Mouse (Mus musculus) inflammation-experienced regulatory T-cells, adult 6 months (primary cell): ENCODE data around the gene Mindy1. TPM values are rescaled to one million over a fixed set of nuclear protein-coding genes. Genes with fewer than 3 reads are reported as not detected.
"Not testable (repeated sequence)": the region's sequence is repeated elsewhere in the genome, so short reads cannot be mapped to it uniquely, and the experiment has no call there.

Source experiments
- ATAC-seq: one replicate; pipeline ENCODE4 v1.8.0; 2017
- polyA plus RNA-seq, 3 experiments: library from polyadenylated mRNA; unstranded; fragments of 100-300 nt; shearing (Covaris generic); gene quantifications; one replicate each; pipeline ENCODE4 v1.2.1; 2017

Mindy1 gene
- polyA plus RNA-seq, 3 experiments from 2014 or later: 17.8 to 18.5 (median 18.3) TPM

DNA sequence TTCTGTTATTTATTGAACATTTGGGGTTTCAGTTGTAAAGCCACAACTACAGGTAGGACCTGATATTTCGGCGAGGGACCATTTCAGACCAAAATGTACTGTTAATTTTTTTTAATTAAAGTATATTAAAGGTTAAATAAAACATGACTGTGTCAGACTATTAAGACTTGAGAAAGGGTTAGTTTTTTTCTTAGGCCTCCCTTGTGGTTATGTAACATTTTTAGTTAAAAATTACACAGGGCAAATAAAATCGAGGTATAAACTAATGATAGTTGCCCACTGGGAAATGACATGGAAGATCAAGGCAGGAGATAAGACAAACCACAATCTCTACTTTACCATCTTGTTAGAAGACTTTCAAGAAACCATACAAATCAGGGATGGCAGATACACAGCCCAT lies 42.3 kb downstream of the Mindy1 start:
- no peak for ATAC-seq

DNA sequence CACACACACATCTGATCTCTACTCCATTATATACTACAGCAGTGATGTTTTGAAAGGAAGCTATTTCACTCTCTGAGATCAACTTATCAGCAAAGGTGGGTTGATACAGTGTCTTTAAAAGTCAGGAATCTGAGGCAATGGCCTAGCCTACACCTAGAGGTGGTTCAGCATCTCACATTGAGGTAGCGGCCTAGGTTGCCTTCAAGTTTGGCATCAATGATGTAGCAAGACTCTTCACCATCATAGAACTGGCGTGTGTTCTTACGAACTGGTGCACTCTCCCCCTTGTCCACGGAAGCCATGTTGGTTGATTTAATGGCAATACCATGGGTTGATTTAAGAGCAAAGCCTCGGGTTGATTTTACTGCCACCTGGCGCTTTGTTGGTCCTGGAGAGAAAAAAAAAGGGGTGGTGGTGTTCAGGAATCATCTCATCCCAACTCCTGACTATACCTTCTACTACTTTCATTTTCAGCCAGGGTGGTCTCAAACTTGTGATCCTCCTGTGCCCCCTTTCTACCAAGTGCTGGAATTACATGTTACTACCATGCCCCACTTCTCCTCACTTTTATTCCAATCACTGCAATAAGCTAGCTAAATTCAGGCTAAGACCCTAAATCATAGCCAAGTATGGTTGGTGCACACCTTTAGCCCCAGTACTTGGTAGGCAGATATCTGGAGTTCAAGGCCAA lies 43.5 kb downstream of the Mindy1 start:
- no peak for ATAC-seq

DNA sequence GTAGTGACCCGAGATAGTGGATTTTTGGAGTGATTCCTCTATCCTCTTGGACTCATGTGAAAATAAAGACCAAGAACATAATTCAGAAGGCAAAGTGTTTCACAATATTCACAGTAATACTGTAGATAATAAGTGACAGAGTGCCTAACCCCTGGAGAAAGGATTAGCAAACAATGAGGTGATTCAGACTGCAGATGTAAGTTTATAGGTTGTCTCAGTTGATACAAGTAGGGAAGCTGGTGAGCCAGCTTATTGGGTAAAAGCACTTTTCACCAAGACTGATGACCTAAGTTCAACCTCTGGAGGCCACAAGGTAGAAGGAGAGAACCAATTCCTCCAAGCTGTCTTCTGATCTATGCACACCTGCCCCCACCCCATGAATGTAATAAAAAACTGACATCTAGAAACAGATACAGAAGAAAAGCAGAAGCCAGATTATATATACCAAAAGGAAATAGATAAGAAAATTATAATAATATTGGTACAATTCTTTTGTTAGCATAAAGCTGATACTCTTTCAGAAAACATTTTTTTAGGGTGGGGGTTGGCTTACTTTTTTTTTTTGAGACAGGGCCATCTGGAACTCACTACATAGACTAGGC lies 47.8 kb downstream of the Mindy1 start:
- no peak for ATAC-seq

DNA sequence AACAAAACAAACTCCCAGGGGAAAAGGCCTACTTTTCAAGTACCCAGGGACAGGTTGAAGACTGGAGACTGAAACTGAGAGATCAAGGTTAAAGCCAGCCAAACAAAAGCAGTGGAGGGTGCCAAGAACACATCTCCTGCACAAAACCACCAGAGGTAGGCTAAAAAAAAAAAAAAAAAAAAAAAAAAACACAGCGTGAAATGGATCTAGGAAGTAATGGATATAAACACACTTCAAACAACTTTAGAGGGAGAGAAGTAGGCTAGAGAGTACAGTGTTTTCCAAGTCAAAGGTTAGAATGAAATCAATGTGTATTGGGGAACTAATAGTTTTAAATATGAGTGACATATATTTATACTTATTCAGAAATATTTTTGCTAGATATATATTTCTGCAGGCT lies 50.4 kb downstream of the Mindy1 start:
- ATAC-seq: no peak

DNA sequence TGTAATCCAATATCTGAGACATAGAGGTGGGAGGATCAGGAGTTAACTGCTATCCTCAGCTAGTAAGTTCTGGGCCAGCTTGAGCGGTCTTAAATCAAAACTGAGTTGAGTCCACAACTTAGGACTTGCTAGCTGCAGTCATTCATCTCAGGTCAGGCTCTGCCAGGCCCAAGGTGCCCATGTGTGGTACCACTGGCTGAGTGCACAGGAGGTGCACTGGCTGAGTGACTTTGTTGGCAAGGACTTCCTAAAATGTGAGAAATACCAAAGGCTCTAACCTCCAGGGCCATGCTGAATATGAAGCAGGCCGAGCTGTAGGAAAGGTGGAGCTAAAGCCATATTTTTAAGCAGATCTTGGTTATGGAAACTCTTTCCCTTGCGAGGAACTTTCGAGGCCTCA lies 56.2 kb downstream of the Mindy1 start:
- no peak for ATAC-seq

DNA sequence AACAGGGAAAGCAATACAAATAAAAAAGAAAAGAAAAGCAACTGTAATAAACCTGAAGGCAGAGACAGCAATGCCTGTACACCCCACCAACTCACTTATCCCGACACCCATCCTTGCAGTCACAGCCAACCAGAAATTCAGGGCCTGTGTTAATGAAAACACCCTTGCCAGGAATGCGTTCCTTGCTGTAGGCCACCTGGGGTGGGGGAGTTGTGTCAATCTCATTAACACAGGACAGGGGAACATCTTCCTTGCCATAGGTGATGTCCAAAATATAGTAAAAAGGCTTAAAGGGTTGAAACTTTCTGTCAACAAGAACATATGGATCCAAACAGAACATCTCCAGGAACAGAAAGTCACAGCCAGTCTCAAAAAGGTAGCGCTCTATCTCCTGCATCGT lies 57.1 kb downstream of the Mindy1 start:
- no peak for ATAC-seq

DNA sequence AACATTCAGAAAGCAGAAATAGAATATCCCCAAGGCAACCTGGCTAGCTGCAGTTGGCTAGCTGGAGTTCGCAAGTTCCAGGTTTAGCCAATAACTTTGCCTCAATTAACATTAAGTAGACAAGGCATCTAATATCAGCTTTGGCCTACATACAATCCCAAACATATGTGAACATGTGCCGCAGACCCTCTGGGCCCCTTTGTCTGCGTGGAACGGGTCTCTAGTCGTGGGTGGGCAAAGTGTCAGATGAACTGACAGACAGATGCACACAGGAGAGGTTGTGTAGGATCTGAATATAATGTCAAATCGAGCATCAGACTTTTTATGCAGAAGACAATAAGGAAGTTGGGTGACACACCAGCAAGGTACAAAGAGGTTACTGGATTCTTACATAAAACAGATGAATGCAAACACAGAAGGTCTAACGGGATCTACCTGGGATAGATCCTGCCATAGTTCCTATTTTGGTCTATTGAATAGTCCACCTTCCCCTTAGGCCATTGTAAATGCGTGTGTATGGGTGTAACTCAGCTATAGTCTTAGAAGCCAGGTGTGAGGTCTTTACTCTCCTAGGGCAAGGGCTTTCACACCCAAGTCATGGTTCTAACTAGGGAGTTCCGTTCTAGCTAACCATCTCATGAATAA lies 62.3 kb downstream of the Mindy1 start:
- ATAC-seq: not testable (repeated sequence)

Other genes with a start within 250 kb of the Mindy1 start
- 100 to 1,000 TPM; 175 to 191 (median 181) TPM for gene Psmd4, start 238.7 kb upstream of the Mindy1 start, polyA plus RNA-seq
- 10 to 100 TPM; 16.7 to 22.4 (median 17.6) TPM for gene Pip5k1a, start 174.4 kb upstream of the Mindy1 start, polyA plus RNA-seq
- 10 to 100 TPM; 64.0 to 70.0 (median 66.7) TPM for gene Vps72, start 170.3 kb upstream of the Mindy1 start, polyA plus RNA-seq
- gene Tmod4, start 156.9 kb upstream of the Mindy1 start, polyA plus RNA-seq: 1 to 10 TPM; 1.8 to 2.5 (median 2.1) TPM
- 100 to 1,000 TPM in 2 of 3 experiments, 10 to 100 TPM in 1; 81.4 to 113 (median 106) TPM for gene Scnm1, start 147.3 kb upstream of the Mindy1 start, polyA plus RNA-seq
- gene Lysmd1, start 147.3 kb upstream of the Mindy1 start, polyA plus RNA-seq: 10 to 100 TPM; 14.6 to 32.0 (median 30.8) TPM
- 100 to 1,000 TPM; 180 to 236 (median 220) TPM for gene Tnfaip8l2, start 139.0 kb upstream of the Mindy1 start, polyA plus RNA-seq
- gene Sema6c, start 120.9 kb upstream of the Mindy1 start, polyA plus RNA-seq: under 1 TPM in 1 of 3 experiments, not detected in 2; 0.16 TPM
- 10 to 100 TPM; 28.0 to 52.1 (median 31.8) TPM for gene Gabpb2, start 63.4 kb upstream of the Mindy1 start, polyA plus RNA-seq
- 100 to 1,000 TPM; 179 to 293 (median 202) TPM for gene Cdc42se1, start 52.6 kb upstream of the Mindy1 start, polyA plus RNA-seq
- gene Mllt11, start 49.2 kb upstream of the Mindy1 start, polyA plus RNA-seq: 10 to 100 TPM; 17.5 to 21.6 (median 18.8) TPM
- under 1 TPM; 0.49 to 0.94 (median 0.85) TPM for gene Gm128, start 39.7 kb upstream of the Mindy1 start, polyA plus RNA-seq
- gene Bnipl, start 30.2 kb upstream of the Mindy1 start, polyA plus RNA-seq: under 1 TPM in 1 of 3 experiments, not detected in 2; 0.52 TPM
- gene Prune1, start 731 bp downstream of the Mindy1 start, polyA plus RNA-seq: 10 to 100 TPM in 1 of 3 experiments, 1 to 10 TPM in 2; 7.5 to 11.0 (median 8.8) TPM
- under 1 TPM; 0.64 to 0.92 (median 0.91) TPM for gene Anxa9, start 25.8 kb downstream of the Mindy1 start, polyA plus RNA-seq
- gene Cers2, start 33.4 kb downstream of the Mindy1 start, polyA plus RNA-seq: 100 to 1,000 TPM; 151 to 215 (median 154) TPM
- 10 to 100 TPM; 16.9 to 24.2 (median 18.5) TPM for gene Setdb1, start 75.9 kb downstream of the Mindy1 start, polyA plus RNA-seq
- gene 4930558C23Rik, start 121.5 kb downstream of the Mindy1 start, polyA plus RNA-seq: not detected
- 10 to 100 TPM; 33.1 to 43.5 (median 36.8) TPM for gene Arnt, start 153.0 kb downstream of the Mindy1 start, polyA plus RNA-seq
- under 1 TPM in 1 of 3 experiments, not detected in 2; 0.44 TPM for gene Ctsk, start 217.9 kb downstream of the Mindy1 start, polyA plus RNA-seq
- 100 to 1,000 TPM; 244 to 569 (median 448) TPM for gene Ctss, start 245.4 kb downstream of the Mindy1 start, polyA plus RNA-seq